Mouse (Mus musculus): Measurements from ENCODE around the gene Zbtb16. TPM values are rescaled to one million over a fixed set of nuclear protein-coding genes. Genes with fewer than 3 reads are reported as not detected.

Gene Zbtb16
- total RNA-seq, 1 experiment from 2014 or later = 3.3 TPM

DNA sequence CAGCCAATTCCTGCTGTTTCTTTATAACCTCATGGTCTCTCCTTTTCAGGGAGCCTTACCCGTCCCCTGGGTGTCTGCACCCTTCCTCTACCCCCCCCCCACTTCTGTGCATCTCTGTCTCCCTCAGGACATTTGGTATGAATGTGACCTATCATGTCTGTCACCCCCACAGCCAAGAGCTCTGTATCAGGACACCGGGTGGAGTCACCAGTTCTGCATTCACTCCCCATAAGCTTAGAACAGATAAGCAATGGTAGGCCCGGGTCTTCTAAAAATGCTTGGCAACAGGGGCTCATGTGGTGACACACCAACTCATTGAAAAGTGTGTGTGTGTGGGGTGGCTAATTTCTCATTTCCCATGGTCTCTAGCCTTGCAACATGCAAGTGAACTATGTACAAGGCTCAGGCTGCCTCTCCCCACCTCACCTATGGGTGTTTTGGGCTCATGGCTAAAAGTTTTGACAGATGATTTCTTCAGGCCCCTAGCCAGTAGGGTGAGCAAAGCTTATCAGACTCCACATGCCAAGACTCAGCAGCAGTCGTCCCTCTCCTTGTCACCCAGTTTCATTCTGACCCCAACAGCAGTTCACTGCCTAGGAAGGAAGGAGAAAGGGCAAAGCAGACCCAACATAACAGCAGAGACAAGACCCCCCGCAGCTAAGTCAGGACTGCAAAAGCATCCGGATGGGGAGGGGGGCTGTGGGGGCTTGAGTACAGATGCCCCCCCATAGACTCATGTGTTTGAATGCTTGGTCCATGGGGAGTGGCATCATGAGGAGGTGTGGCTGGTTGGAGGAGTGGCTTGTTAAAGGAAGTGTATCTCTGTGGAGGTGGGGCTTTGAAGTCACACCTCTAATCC, 146.9 kb downstream of the Zbtb16 start:
- peak in 1 of 2 experiments; percentile 33; a peak in 1 of 4 replicates for ATAC-seq (replicated peaks in 1 of 2; ENCODE audit: insufficient read depth in 1 of 2, low FRiP score in 2 of 2, low TSS enrichment in 1 of 2, low read depth in 1 of 2, poor library complexity in 2 of 2, severe bottlenecking in 2 of 2)

DNA sequence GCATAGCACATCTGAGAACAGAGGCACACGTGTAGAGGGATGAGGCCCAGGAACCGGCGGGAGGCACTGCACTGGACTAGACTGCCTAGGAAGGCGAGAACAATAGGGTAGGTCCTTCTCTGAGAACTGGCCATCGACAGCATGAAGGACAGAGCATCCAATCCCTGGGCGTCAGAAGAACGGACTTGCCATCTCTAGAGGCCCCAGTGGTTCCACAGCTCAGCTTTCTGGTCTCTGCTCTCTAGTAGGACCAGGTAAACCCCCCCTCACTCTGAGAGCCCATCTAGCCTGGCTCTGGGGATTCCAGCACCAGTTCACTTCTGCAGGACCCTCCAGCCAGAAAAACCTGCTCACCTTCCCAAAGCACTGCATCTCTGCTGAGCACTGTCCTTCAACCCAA, 148.1 kb downstream of the Zbtb16 start:
- ATAC-seq (replicated peaks in 1 of 2; ENCODE audit: insufficient read depth in 1 of 2, low FRiP score in 2 of 2, low TSS enrichment in 1 of 2, low read depth in 1 of 2, poor library complexity in 2 of 2, severe bottlenecking in 2 of 2) = no peak

DNA sequence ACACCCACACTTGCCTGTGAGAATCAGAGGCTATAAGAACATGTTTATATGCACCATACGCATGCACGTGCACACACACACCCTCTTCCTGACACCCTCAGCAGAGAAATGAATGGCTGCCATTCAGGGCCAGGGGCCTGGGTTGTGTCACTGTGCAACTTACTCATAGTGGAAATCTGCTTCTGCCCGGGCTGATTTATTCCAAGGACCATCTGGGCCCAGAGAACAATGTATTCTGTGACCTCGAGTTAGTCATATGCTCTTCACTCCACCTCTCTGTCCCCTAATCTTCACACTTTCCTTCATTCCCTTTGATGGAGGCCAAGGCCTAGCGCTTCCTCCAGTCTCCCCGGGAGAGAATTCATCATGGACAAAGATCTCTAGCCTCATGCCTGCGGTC, 150.3 kb downstream of the Zbtb16 start:
- no peak for ATAC-seq (replicated peaks in 1 of 2; ENCODE audit: insufficient read depth in 1 of 2, low FRiP score in 2 of 2, low TSS enrichment in 1 of 2, low read depth in 1 of 2, poor library complexity in 2 of 2, severe bottlenecking in 2 of 2)

DNA sequence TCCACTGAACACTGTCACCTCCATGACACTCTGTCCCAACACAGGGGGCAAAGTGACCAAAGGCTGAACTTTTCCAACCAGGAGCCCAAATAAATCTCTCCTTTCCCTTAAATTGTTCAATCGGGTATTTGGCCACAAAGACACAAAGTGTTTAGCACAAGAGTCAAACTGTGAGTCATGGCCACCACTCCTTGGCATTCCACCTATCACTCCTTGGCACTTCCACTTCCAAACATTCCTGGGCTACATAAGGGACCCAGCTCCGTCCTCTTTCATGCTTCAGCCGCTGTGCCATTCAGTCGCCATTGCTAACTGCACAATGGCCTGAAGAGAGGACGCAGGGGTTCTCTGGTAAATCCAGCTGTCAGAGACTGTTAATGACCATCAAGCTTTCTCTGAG, 151.9 kb downstream of the Zbtb16 start:
- no peak for ATAC-seq (replicated peaks in 1 of 2; ENCODE audit: insufficient read depth in 1 of 2, low FRiP score in 2 of 2, low TSS enrichment in 1 of 2, low read depth in 1 of 2, poor library complexity in 2 of 2, severe bottlenecking in 2 of 2)

DNA sequence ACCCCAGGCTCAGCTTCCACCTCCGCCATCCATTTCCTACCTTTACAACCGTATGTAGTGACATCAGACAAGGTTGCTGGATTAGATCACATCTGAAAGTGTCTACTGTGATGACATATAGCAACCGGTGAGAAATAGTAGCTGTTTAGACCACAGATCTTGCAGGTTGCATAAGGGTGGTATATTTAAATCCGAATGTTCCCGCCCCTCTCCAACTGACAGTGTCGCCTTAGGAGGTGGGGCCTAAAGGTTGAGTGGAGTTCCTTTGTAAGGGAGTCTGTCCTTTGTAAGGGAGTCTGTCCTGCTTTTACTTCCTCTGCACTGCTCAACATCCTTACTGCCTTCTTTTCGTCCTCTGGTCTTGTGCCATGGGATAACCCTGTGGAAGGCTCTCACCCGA, 154.8 kb downstream of the Zbtb16 start:
- ATAC-seq (replicated peaks in 1 of 2; ENCODE audit: insufficient read depth in 1 of 2, low FRiP score in 2 of 2, low TSS enrichment in 1 of 2, low read depth in 1 of 2, poor library complexity in 2 of 2, severe bottlenecking in 2 of 2) = no peak

DNA sequence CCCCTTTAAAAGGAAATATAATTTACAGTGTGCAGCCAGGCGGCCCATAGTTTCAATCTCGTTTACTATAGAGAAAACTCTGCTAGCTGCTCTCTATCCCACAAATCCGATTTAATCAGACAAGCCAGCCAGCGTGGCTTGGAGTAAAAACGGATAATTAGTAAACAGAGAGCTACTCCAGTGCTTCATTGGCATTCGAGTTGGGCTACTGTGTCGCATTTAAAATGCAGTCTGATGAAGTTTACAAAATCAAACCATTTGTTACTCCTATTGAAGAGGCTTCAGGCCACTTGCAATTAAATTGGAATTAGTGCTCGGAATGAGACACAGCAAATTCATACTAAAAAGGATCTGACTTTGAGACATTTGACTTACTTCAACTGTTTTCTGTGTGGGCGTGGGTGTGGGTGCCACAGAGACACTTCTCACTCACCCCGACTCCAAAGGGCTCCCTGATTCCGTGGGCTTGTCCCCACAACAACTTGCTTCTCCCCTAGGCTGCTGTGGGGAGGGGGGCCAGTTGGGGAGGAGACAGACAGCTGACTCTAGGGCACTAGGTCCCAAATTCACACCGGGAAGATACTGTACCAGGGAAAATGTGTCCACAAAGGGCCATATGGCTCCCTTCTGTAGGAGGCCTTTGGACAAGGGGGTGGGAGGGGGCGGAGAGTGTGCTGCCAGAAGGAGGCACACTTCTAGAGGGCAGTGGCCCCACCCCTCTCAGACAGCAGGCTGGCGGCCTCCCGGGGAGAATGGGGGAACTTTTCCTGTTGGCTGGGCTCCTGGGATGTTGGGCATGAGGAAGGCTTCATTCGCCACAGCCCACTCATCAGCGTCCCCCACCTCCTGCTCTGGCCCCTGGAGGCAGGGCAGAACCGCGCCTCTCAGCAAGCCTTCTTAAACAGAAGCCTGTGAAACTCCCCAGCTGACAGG, 157.3 kb downstream of the Zbtb16 start:
- no peak for ATAC-seq (replicated peaks in 1 of 2; ENCODE audit: insufficient read depth in 1 of 2, low FRiP score in 2 of 2, low TSS enrichment in 1 of 2, low read depth in 1 of 2, poor library complexity in 2 of 2, severe bottlenecking in 2 of 2)

DNA sequence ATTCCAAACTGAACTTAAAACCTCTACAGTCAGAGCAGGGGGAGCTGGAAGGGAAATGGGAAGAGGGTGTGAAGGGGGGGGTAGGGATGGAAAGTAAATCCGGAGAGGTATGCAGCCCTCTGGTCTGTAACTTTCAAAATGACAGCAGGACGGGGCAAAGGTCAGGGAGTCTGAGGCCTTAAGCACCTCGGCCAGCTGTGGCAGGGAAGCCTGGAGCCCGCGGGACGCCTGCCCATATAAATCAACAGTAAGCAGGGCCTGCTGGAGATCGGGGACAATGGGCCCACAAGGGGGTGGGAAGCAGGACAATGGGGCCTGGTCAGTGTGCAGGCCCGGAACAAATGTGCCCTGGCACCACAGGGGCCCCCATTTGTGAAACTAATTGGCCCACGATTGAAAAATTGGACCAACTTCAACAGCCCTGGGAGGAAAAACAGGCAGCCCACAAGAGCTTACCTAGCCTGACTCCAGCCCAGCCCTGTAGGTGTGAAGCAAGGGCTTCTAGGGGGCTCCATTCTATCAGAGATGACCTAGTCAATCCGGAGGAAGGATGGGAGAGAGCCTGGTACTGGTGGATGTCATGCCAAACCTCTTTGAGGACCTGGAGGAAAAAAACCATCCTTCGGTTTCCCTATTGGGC, 160.8 kb downstream of the Zbtb16 start:
- ATAC-seq (replicated peaks in 1 of 2; ENCODE audit: insufficient read depth in 1 of 2, low FRiP score in 2 of 2, low TSS enrichment in 1 of 2, low read depth in 1 of 2, poor library complexity in 2 of 2, severe bottlenecking in 2 of 2) = no peak

DNA sequence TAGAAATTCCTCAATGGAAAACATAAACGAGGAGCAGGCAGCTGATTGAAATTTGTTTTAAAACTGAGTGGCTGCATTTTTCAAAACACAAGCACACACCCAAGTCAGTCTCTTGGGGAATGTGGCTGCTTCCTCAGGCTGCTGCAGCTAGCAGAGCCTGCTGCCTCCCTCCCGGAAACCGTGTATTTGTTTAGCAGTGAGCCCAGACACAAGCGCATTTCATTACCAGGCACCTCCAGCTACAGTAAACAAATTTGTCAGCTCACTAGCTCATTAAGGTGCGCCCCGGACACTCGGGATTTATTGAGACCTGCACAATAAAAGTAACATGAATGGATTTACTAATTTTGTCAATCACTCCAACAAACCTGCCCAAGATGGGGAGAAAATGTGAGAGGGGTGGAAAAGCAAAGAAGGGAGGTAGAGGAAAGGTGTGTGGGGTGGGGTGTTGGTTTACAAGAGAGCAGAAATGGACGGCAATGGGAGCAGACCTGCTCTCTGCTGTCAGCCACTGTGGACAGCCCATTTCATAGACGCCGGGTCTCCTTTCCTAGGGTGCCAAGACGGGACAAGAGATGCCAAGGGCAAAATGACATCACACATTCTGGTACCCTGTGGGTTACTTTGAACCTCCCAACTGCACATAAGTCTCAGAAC, 161.5 kb downstream of the Zbtb16 start:
- no peak for ATAC-seq (replicated peaks in 1 of 2; ENCODE audit: insufficient read depth in 1 of 2, low FRiP score in 2 of 2, low TSS enrichment in 1 of 2, low read depth in 1 of 2, poor library complexity in 2 of 2, severe bottlenecking in 2 of 2)

DNA sequence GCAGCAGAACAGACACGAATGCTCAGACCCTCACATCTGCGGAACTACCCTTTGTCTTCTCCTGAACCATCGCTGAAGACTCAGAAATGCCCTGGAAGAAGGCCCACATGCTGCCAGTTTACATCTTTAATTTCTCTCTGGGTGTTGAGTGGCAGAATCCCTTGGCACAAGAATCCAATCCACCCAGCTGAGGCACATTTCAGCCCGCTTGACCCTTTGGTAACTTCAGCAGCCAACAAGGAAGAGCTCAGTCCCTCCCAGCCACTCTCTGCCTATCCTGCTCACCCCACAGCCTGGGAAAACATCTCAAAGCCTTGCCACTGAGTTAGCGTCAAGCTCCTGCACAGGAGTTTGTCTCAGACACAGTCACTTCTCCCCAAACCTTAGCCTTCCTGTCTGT, 162.2 kb downstream of the Zbtb16 start:
- no peak for ATAC-seq (replicated peaks in 1 of 2; ENCODE audit: insufficient read depth in 1 of 2, low FRiP score in 2 of 2, low TSS enrichment in 1 of 2, low read depth in 1 of 2, poor library complexity in 2 of 2, severe bottlenecking in 2 of 2)

DNA sequence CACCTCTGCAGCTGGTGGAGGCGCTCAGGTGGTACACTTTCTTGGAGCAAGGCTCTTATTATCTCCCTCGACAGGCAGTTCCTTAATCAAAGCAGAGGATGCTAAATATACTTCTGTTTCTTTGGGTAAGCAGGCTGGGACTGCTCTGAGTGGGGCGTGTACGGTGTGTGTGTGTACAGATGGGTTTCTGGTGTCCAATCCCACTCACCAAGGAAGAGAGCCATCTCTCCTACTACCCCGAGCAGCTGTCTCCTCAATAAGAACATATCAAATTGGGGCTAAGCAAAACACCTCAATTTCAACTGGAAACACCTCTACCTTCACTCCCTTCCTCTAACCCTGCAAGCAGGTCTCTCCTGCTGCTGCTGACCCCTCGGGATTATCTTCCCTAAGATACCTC, 162.8 kb downstream of the Zbtb16 start:
- ATAC-seq (replicated peaks in 1 of 2; ENCODE audit: insufficient read depth in 1 of 2, low FRiP score in 2 of 2, low TSS enrichment in 1 of 2, low read depth in 1 of 2, poor library complexity in 2 of 2, severe bottlenecking in 2 of 2) = no peak

DNA sequence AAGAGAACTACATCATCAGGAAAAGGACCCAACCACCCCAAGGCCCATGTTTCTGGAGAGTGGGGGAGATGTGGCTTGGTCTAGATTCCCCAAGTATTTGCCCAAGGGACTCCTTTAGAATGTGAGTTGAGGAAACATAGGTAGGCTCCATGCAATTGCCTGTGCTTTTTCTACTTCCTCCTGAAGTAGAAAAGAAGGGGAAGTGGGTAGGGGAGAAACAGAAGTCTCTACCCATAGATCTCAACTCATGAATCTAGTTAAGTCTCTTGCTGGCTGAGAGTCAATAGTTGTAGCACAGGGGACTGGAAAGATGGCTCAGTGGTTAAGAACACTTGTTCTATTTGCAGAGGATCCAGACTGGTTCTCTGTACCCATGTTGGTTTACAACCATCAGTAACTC, 164.2 kb downstream of the Zbtb16 start:
- peak; percentile 50 to 51; a peak in 3 of 4 replicates for ATAC-seq (replicated peaks in 1 of 2; ENCODE audit: insufficient read depth in 1 of 2, low FRiP score in 2 of 2, low TSS enrichment in 1 of 2, low read depth in 1 of 2, poor library complexity in 2 of 2, severe bottlenecking in 2 of 2)

DNA sequence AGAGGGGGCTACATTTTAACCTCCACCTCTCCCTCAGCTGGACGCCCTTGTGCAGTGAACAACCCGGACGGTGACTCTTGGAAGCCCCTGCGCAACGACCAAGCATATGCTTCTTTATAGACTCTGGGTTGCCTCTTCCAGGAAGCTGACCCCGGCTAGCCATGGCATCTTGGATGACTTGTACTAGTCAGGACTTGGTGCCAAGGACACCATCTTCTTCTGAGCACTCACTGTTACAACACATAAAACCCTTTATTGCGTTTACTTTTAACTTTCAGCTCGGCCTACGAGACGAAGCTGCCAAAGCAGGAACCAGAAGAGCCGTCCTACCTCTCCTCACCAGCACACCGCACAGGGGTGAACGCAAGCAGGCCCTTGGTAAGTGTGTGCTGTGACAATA, 165.9 kb downstream of the Zbtb16 start:
- ATAC-seq (replicated peaks in 1 of 2; ENCODE audit: insufficient read depth in 1 of 2, low FRiP score in 2 of 2, low TSS enrichment in 1 of 2, low read depth in 1 of 2, poor library complexity in 2 of 2, severe bottlenecking in 2 of 2) = no peak

DNA sequence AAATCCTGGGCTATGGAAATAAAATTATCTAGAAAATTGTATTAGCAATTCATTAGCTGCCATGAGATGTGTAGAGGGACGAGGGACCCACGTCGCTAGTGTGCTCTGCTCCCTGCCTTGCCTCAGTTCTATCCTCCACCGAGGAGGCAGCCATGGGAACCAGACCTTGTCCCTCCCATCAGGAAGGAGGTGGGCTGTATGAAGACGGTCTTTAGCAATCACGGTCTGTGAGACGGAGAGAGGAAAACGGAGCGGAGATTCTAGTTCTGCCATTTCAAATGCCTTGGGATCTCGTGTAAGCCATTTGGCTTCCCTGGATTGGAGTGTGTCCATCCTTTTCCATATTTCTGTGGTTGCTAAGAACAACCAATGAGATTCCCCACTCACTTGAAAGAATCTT, 166.3 kb downstream of the Zbtb16 start:
- ATAC-seq (replicated peaks in 1 of 2; ENCODE audit: insufficient read depth in 1 of 2, low FRiP score in 2 of 2, low TSS enrichment in 1 of 2, low read depth in 1 of 2, poor library complexity in 2 of 2, severe bottlenecking in 2 of 2) = no peak

DNA sequence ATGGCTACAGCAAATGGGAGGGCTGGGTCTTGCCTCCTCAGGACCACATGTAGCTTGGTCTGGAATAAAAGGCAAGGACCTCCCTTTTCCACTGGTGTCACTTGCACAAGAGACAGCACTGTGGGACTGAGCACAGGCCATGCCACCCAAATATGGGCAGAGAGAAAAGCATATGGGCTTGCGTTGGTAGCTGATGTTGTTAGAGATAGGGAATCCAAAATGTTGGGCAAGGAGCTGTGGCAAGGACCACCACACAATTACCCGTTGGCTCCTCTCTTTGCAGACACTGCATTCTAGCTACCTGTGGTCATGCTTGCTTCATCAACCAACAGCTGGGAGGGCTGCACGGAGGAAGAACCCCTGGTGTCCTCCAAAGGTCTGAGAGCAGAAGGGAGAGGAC, 169.3 kb downstream of the Zbtb16 start:
- no peak for ATAC-seq (replicated peaks in 1 of 2; ENCODE audit: insufficient read depth in 1 of 2, low FRiP score in 2 of 2, low TSS enrichment in 1 of 2, low read depth in 1 of 2, poor library complexity in 2 of 2, severe bottlenecking in 2 of 2)

DNA sequence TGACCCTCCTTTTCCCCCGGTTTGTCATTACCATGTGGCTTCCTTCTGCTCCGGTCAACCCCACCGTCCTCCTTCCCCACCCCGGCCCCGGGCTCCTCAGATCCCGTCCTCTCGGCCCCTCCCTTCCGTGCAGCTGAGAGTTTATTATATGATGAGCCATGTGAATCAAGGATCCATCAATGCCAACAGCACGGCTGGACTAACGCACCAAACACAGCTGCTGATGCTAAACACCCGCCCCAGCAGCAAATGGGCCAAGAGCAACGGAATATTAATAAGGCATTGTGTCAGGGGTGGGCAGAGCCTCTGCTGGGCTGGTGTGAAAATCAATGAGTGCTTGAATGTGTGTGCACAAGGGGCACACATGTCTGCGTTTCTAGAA, 173.0 kb downstream of the Zbtb16 start:
- ATAC-seq (replicated peaks in 1 of 2; ENCODE audit: insufficient read depth in 1 of 2, low FRiP score in 2 of 2, low TSS enrichment in 1 of 2, low read depth in 1 of 2, poor library complexity in 2 of 2, severe bottlenecking in 2 of 2) = no peak

DNA sequence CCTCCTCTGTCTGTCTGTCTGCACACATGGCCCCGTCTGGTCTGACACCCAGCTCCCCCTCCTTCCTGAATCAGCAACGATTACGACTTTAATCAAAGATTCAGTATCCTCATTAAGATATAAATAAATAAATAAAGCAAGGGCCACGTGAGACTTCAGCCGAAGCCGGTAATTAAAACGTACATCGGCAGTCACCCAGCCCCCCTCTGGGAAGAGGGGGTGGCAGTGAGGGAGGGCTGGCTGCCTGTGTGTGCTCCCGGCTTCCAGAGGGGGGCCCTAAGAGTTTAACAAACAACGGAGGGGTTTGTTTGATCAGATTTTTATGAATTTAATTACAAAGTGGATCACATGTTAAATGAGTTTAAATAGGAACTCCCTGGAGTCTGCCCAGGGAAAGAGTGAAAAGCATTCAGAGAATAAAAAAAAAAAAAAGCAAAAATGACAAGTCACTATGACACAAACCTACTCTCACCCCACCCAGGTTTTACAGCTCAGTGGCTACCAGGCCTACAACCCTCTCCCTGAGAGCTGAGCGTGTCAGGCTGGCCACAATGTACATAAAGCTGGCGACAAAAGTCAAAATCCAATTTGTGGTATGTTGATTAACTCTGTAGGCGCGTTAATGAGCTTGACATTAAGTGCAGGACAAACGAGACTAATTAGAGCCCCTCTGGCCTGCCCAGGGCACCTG, 173.5 kb downstream of the Zbtb16 start:
- no peak for ATAC-seq (replicated peaks in 1 of 2; ENCODE audit: insufficient read depth in 1 of 2, low FRiP score in 2 of 2, low TSS enrichment in 1 of 2, low read depth in 1 of 2, poor library complexity in 2 of 2, severe bottlenecking in 2 of 2)
